Mouse (Mus musculus) neural tube, embryonic 12.5 days (tissue): Measurements from ENCODE around the gene Sertad1. TPM values are rescaled to one million over a fixed set of nuclear protein-coding genes. Genes with fewer than 3 reads are reported as not detected.
A peak's percentile ranks its signal among the peaks of the same experiment; 100 is the strongest.

Experiments
- ATAC-seq: fragments of 200-750 bp; cut with Nextera tagmentation; 2 replicates; pipeline ENCODE4 v1.8.0; 2017; ENCODE audit warnings: low read depth, mild to moderate bottlenecking, moderate TSS enrichment, moderate library complexity; ENCODE audit not compliant: low FRiP score
- H3K27ac ChIP-seq: fragments of 300-500 bp; sonication (generic); 2 replicates; pipeline ENCODE4 v1.5.1; 2016
- H3K27me3 ChIP-seq: fragments of 300-500 bp; sonication (generic); replicated peaks from 2 replicates; pipeline ENCODE4 v1.6.1; 2016; ENCODE audit warnings: mild to moderate bottlenecking
- H3K36me3 ChIP-seq: fragments of 300-500 bp; sonication (generic); 2 replicates; pipeline ENCODE4 v1.6.1; 2016; ENCODE audit warnings: mild to moderate bottlenecking
- H3K4me1 ChIP-seq: fragments of 300-500 bp; sonication (generic); 2 replicates; pipeline ENCODE4 v1.6.1; 2016
- H3K4me2 ChIP-seq: fragments of 300-500 bp; sonication (generic); replicated peaks from 2 replicates; pipeline ENCODE4 v1.6.1; 2016; ENCODE audit warnings: mild to moderate bottlenecking
- H3K4me3 ChIP-seq: fragments of 300-500 bp; sonication (generic); 2 replicates; pipeline ENCODE4 v1.5.1; 2016
- H3K9ac ChIP-seq: fragments of 300-500 bp; sonication (generic); 2 replicates; pipeline ENCODE4 v1.6.1; 2016; ENCODE audit warnings: mild to moderate bottlenecking
- H3K9me3 ChIP-seq: fragments of 300-500 bp; sonication (generic); 2 replicates; pipeline ENCODE4 v1.6.1; 2016; ENCODE audit warnings: mild to moderate bottlenecking
- WGBS: fragments of 180-500 bp; shearing (Covaris S2); methylation state at CpG from one replicate; pipeline ENCODE4 v1.1.7; 2016; 5-methylcytosine and 5-hydroxymethylcytosine counted together
- polyA plus RNA-seq: library from polyadenylated mRNA; unstranded; fragments of >200 nt; fragmentation: Nextera tagmentation; extraction: Ambion mirVana; gene quantifications from 2 replicates; pipeline ENCODE4 v1.2.1, GENCODE M21; 2016

The Sertad1 gene
- polyA plus RNA-seq, 1 experiment from 2014 or later = 14.6 TPM

DNA sequence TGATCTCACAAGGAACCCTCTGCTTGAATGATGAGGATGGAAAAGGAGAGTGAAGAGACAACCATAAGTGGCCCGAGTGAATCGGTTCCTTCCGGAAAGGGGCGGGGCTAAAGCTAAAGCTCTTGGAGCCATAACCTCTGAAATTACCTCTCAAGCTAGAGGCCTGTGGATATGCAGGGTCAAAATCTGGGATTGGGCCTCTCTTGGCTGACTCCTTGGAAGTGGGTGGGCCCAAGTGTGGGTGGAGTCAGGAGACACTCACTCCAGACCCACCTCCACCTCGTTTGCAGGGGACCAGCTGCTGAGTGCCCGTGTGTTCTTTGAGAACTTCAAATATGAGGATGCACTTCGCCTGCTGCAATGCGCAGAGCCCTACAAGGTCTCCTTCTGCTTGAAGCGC lies 28.3 kb downstream of the Sertad1 start:
- no peak overlapping the region for H3K4me3 ChIP-seq
- no peaks in the 10 kb centered on the region for H3K9me3 ChIP-seq
- no peaks in the 10 kb centered on the region for H3K36me3 ChIP-seq
- no peak overlapping the region for H3K27ac ChIP-seq
- H3K27me3 ChIP-seq = no peaks in the 10 kb centered on the region
- no peak overlapping the region for H3K9ac ChIP-seq
- 72% methylated on average over 9 of the region's 9 CpGs for WGBS
- ATAC-seq = no peak
- H3K4me2 ChIP-seq = no peak overlapping the region
- no peaks in the 10 kb centered on the region for H3K4me1 ChIP-seq

DNA sequence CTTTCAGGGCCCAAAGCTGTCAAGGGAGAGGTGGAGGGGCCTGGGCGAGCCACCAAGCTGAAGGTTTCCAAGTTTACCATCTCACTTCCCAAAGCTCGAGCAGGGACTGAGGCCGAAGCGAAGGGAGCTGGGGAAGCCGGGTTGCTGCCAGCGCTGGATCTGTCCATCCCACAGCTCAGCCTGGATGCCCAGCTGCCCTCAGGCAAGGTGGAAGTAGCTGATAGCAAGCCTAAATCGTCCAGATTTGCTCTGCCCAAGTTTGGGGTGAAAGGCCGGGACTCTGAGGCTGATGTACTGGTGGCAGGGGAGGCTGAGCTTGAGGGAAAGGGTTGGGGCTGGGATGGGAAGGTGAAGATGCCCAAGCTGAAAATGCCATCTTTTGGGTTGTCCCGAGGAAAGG lies 31.6 kb downstream of the Sertad1 start:
- Histone ChIP-seq H3K36me3 (no peaks in the 10 kb centered on the region), H3K9ac (no peak overlapping the region), H3K9me3 (no peaks in the 10 kb centered on the region), H3K27me3 (no peaks in the 10 kb centered on the region), H3K4me2 (no peak overlapping the region), H3K4me3 (no peak overlapping the region), H3K27ac (no peak overlapping the region), H3K4me1 (no peaks in the 10 kb centered on the region)
- WGBS = 87% methylated on average over 9 of the region's 9 CpGs
- no peak for ATAC-seq

DNA sequence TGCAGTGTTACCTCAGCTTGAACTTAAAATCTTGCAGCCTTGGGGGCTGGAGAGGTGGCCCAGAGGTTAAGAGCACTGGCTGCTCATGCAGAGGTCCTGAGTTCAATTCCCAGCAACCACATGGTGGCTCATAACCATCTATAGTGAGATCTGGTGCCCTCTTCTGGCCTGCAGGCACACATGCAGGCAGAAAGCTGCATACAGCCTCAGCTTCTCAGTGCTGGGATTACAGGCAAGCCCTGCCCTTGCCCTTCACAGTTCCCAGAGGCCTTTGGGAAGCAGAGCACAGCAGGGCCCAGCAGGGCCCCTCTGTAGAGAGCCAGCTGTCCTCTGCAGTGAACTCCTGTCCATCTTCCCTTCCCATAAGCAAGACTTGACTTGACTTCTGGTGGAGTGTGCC lies 33.4 kb downstream of the Sertad1 start:
- H3K27ac ChIP-seq = no peak overlapping the region
- no peak overlapping the region for H3K4me2 ChIP-seq
- H3K36me3 ChIP-seq = no peaks in the 10 kb centered on the region
- no peak for ATAC-seq
- H3K27me3 ChIP-seq = no peaks in the 10 kb centered on the region
- no peaks in the 10 kb centered on the region for H3K4me1 ChIP-seq
- H3K9ac ChIP-seq = no peak overlapping the region
- no peak overlapping the region for H3K4me3 ChIP-seq
- no peaks in the 10 kb centered on the region for H3K9me3 ChIP-seq

DNA sequence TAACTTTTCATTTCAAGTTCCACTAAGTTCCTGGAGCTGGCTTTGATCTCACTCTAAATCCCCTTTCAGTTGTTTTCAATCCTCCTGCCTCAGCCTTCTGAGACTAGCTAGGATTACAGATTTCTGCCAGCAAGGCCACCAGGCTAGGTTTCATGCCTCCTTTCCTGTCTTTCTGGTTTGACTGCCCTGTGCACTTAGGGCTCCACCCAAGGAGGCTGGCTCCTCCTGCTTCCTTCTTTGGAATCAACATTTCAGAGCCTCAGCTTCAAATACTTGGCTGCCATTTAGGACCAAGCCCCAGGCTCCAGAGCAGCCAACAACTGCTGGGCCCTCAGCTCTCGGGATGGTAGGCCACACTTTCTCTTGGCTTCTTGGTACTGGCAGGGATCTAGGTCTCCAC lies 33.9 kb downstream of the Sertad1 start:
- no peak for ATAC-seq
- Histone ChIP-seq H3K27me3 (no peaks in the 10 kb centered on the region), H3K4me1 (no peaks in the 10 kb centered on the region), H3K27ac (no peak overlapping the region), H3K4me3 (no peak overlapping the region), H3K36me3 (no peaks in the 10 kb centered on the region), H3K9me3 (no peaks in the 10 kb centered on the region), H3K9ac (no peak overlapping the region), H3K4me2 (no peak overlapping the region)
- 74% methylated on average over 1 of the region's 1 CpGs for WGBS

DNA sequence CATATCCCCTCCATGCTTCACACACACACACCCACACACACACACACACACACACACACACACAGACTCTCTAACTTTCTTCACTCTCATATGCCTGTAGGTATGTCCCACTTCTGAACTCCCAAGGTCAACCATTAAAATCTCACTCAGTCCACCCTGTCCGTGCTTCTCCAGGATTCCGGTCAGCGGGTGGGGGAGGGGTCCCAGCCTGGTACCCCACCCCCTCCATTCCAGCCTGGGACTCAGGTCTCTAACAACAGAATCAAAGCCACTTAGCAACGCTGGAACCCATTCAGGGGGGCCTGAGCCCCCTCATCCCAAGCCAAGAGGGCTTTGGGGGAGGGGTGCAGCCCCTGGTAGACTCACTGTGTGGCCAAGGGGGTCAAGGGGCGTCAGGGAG lies 36.3 kb downstream of the Sertad1 start, which contains the start of gene Hipk4:
Gene Hipk4 (plus strand): TSS at position 301 of the 400 bp plus-strand sequence.
- Histone ChIP-seq H3K4me1 (no peaks in the 10 kb centered on the region), H3K9ac (no peak within 1 kb of the TSS), H3K9me3 (no peaks in the 10 kb centered on the region), H3K4me3 (no peak within 1 kb of the TSS), H3K27ac (no peak within 1 kb of the TSS), H3K4me2 (no peak within 1 kb of the TSS), H3K27me3 (no peaks in the 10 kb centered on the region), H3K36me3 (no peaks in the 10 kb centered on the region)
- 66% methylated on average over 5 of the region's 5 CpGs for WGBS
- ATAC-seq = no peak

DNA sequence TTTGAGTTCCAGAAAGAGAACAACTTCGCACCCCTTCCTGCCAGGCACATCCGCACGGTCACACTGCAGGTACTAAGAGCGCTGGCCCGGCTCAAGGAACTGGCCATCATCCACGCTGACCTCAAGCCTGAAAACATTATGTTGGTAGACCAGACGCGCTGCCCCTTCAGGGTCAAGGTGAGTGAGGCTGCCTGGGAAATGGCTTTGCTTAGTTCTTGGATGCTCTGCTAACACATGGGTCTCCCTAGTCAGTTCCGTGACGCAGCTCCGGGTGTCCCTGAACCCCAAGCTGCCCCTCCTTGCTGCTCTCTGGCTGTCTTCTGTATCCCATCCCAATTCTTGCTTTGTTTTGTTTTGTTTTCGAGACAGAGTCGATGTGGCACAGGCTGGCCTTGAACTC lies 37.1 kb downstream of the Sertad1 start:
- no peak overlapping the region for H3K4me2 ChIP-seq
- no peaks in the 10 kb centered on the region for H3K36me3 ChIP-seq
- WGBS = 95% methylated on average over 13 of the region's 13 CpGs
- no peak overlapping the region for H3K9ac ChIP-seq
- H3K4me3 ChIP-seq = no peak overlapping the region
- ATAC-seq = no peak
- no peak overlapping the region for H3K27ac ChIP-seq
- H3K9me3 ChIP-seq = no peaks in the 10 kb centered on the region
- no peaks in the 10 kb centered on the region for H3K4me1 ChIP-seq
- H3K27me3 ChIP-seq = no peaks in the 10 kb centered on the region

DNA sequence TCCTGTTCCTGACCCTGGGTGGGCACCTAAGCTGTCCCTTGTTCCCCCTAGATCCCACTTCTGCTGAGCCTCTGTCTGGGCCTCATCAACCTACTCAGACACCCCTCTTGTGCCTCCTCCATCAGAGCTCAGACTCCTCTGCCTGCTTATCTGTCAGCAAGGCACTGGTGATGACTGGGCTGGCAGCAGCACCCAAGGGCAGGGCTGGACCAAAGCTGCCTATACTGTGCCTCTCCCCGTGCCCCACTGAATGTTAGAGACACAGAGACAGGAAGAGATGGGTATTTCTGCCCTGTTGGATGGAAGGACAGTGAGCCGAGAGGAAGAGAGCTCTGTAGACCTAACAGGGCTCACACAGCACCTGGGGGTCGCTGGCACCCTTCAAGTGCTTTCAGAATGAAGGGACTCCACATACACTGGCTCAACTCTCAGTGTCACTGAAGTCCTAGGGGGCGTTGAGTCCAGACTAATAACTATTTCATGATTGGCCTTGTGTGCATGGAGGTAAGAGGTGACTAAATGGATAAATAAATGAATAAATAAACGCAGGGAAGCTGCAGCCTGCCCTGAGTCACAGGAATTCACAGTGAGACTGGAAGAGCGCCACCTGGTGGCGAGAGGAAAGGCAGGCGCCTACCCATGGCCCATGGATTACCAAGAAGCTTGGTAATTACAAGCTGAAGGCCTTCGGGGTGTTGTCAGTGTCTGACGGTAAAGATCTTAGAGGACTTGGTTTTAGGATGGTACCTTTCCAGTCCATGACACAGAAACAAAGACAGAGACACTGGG lies 39.5 kb downstream of the Sertad1 start:
- peak; percentile 45; the same call in 1 of the 2 replicates for ATAC-seq
- Histone ChIP-seq H3K4me3 (no peak overlapping the region), H3K9ac (no peak overlapping the region), H3K9me3 (no peaks in the 10 kb centered on the region), H3K36me3 (peaks cover 19% of the 10 kb centered on the region), H3K4me1 (no peaks in the 10 kb centered on the region), H3K27me3 (no peaks in the 10 kb centered on the region), H3K4me2 (no peak overlapping the region), H3K27ac (no peak overlapping the region)
- WGBS = 24% methylated on average over 10 of the region's 10 CpGs

DNA sequence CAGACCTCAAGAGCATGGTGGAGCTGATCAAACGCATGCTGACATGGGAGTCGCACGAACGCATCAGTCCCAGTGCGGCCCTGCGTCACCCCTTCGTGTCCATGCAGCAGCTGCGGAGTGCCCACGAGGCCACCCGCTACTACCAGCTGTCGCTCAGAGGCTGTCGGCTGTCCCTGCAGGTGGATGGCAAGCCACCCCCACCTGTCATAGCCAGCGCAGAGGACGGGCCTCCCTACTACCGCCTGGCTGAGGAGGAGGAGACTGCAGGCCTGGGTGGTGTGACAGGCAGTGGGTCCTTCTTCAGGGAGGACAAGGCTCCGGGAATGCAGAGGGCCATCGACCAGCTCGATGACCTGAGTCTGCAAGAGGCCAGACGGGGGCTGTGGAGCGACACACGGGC lies 42.4 kb downstream of the Sertad1 start:
- no peak for ATAC-seq
- Histone ChIP-seq H3K4me1 (no peaks in the 10 kb centered on the region), H3K4me2 (no peak overlapping the region), H3K9ac (no peak overlapping the region), H3K27ac (no peak overlapping the region), H3K9me3 (no peaks in the 10 kb centered on the region), H3K27me3 (no peaks in the 10 kb centered on the region), H3K36me3 (peaks cover 43% of the 10 kb centered on the region), H3K4me3 (no peak overlapping the region)
- whole genome bisulfite sequencing = 83% methylated on average over 21 of the region's 21 CpGs

DNA sequence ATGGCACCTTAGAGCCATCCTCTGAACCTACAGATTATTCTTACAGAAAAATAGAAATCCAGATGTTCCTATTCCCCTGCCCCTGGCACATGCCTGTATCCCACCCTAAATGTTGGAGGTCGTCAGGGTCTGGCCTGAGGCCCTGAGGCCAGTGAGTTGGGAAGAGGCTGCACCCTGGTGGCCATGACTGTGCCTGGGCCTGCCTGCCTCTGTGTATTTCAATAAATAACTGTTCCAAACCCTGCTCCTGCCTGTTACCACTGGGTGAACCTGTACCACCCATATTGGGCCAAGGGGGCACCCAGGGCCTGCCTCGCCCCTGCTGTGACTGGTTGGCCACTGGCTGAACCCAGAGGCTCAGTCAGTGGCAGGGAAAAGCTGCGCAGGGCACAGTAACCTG lies 44.2 kb downstream of the Sertad1 start:
- H3K4me1 ChIP-seq = no peaks in the 10 kb centered on the region
- peaks cover 58% of the 10 kb centered on the region for H3K36me3 ChIP-seq
- H3K9ac ChIP-seq = no peak overlapping the region
- no peak overlapping the region for H3K27ac ChIP-seq
- no peak overlapping the region for H3K4me3 ChIP-seq
- H3K9me3 ChIP-seq = no peaks in the 10 kb centered on the region
- WGBS = 75% methylated on average over 3 of the region's 3 CpGs
- no peak overlapping the region for H3K4me2 ChIP-seq
- no peaks in the 10 kb centered on the region for H3K27me3 ChIP-seq
- no peak for ATAC-seq

DNA sequence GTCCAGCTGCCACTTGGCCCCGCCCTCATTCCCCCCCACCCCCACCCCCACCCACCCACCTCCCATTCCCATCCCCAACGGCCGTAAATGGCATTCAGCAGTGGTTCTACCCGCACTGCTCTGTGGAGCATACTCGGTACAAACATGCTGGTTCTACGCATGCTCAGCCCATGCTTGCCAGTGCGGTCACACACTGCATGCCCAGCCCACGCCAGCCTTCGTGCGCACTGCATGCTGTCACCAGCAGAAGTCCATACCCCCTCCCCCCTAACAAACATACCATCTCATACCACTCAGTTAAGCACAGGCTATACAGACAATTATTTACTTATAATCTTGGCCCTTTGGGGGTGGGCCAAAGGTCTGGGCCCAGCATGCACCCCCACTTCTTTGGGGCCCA lies 45.0 kb downstream of the Sertad1 start:
- Histone ChIP-seq H3K36me3 (peaks cover 66% of the 10 kb centered on the region), H3K9me3 (no peaks in the 10 kb centered on the region), H3K27ac (no peak overlapping the region), H3K4me2 (no peak overlapping the region), H3K4me1 (no peaks in the 10 kb centered on the region), H3K4me3 (no peak overlapping the region), H3K9ac (no peak overlapping the region), H3K27me3 (no peaks in the 10 kb centered on the region)
- ATAC-seq = no peak
- 87% methylated on average over 10 of the region's 10 CpGs for WGBS

DNA sequence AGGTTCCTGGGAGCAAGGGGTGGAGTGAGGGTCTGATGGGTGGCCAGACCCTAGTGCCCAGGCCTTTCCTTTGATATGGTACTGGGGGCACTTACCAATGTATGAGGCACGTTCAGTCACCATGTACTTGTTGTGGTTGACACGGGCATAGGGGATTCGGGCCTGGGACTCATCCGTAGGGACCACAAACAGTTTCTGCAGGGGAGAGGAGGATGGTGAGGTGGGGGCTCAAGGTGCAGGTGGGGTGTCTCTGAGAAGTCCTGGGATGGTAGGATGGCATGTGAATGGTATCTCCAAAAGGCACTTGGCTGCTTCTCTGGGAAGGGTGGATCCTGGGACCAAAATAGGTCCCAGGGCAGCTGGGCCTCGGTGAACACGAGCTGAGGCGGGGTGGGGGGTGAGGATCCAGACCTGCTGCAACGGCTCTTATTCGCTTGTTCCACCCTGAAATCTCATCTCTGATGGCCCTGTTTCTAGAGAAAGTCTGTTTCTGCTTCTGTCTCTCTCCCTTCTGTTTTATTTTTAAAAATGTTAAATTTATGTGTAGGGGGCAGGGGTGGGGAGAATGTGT lies 45.9 kb downstream of the Sertad1 start:
- WGBS = 94% methylated on average over 9 of the region's 9 CpGs
- Histone ChIP-seq H3K4me3 (no peak overlapping the region), H3K4me2 (no peak overlapping the region), H3K27ac (no peak overlapping the region), H3K4me1 (no peaks in the 10 kb centered on the region), H3K27me3 (no peaks in the 10 kb centered on the region), H3K36me3 (peaks cover 72% of the 10 kb centered on the region), H3K9me3 (no peaks in the 10 kb centered on the region), H3K9ac (no peak overlapping the region)
- ATAC-seq = no peak

DNA sequence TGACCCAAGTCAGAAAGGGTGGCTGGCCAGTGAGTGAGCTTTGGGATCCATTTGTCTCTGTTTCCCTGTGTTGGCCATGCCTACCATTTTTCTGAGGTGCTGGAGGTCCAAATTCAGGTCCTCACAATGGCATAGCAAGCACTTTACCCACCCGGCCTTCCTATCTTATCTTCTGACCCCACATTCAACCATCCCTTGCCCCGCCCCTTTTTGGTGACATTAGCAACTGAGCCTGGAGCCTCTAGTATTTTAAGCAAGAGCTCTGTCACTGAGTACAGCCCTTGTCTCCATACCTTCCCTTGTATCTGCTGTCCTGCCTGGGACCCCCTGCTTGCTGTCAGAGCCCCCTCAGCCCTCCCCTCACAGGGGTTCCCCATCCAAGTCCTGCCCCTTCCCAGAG lies 48.7 kb downstream of the Sertad1 start:
- Histone ChIP-seq H3K9ac (no peak overlapping the region), H3K4me1 (no peaks in the 10 kb centered on the region), H3K27ac (no peak overlapping the region), H3K36me3 (peaks cover 81% of the 10 kb centered on the region), H3K9me3 (no peaks in the 10 kb centered on the region), H3K4me3 (no peak overlapping the region), H3K4me2 (no peak overlapping the region), H3K27me3 (no peaks in the 10 kb centered on the region)
- no peak for ATAC-seq
- WGBS = 95% methylated on average over 2 of the region's 2 CpGs

DNA sequence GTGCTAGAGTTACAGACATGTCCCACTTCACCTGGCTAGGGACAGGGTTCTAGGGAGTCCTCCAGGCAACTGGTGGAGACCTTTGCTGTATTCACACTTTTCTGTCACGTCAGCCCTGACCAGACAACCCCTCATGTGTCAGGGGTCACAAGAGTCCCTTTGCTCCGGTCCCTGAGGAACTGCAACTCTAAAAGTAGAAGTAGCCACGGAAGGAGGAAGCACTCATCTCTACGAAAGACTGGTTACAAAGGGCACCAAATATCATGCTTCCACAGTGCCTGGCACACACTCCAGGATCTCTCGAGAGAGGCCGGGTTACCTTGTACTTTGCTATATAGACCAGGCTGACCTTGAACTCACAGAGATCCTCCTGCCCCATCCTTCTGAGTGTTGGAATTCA lies 49.9 kb downstream of the Sertad1 start:
- no peaks in the 10 kb centered on the region for H3K27me3 ChIP-seq
- no peak overlapping the region for H3K4me2 ChIP-seq
- peaks cover 75% of the 10 kb centered on the region for H3K36me3 ChIP-seq
- no peak overlapping the region for H3K27ac ChIP-seq
- no peaks in the 10 kb centered on the region for H3K9me3 ChIP-seq
- no peak overlapping the region for H3K4me3 ChIP-seq
- 95% methylated on average over 6 of the region's 6 CpGs for WGBS
- ATAC-seq = no peak
- no peak overlapping the region for H3K9ac ChIP-seq
- peaks cover 8% of the 10 kb centered on the region for H3K4me1 ChIP-seq
